Mouse (Mus musculus): ENCODE results near the gene Rab3c. TPM values are rescaled to one million over a fixed set of nuclear protein-coding genes. Genes with fewer than 3 reads are reported as not detected.

Rab3c gene
- polyA plus RNA-seq, 1 experiment from 2014 or later, result 2.9 TPM

- WGBS, result 2% methylated on average over 6 of the region's 6 CpGs
- H3K27ac ChIP-seq, result no peak overlapping the region
- H3K9ac ChIP-seq, result no peak overlapping the region
- no peaks in the 10 kb centered on the region for H3K36me3 ChIP-seq
- H3K9me3 ChIP-seq (replicated peaks), result no peaks in the 10 kb centered on the region
- H3K4me3 ChIP-seq (replicated peaks), result no peak overlapping the region
- ATAC-seq (replicated peaks; ENCODE audit: low FRiP score), result no peak
- H3K4me2 ChIP-seq, result no peak overlapping the region
- no peaks in the 10 kb centered on the region for H3K27me3 ChIP-seq
- H3K4me1 ChIP-seq, result no peaks in the 10 kb centered on the region
Observed at GRCm38 (mm10) chr13:110031886-110032285, 248.9 kb downstream of the Rab3c start.

- H3K27ac ChIP-seq, result no peak overlapping the region
- H3K9ac ChIP-seq, result no peak overlapping the region
- no peaks in the 10 kb centered on the region for H3K27me3 ChIP-seq
- H3K36me3 ChIP-seq, result no peaks in the 10 kb centered on the region
- no peak overlapping the region for H3K4me2 ChIP-seq
- WGBS, result 70% methylated on average over 8 of the region's 8 CpGs
- no peaks in the 10 kb centered on the region for H3K9me3 ChIP-seq (replicated peaks)
- ATAC-seq (replicated peaks; ENCODE audit: low FRiP score), result no peak
- no peaks in the 10 kb centered on the region for H3K4me1 ChIP-seq
- H3K4me3 ChIP-seq (replicated peaks), result no peak overlapping the region
Observed at GRCm38 (mm10) chr13:110031061-110031460, 249.7 kb downstream of the Rab3c start.

GRCm38 (mm10) chr13:110024381-110025161 is 256.2 kb downstream of the Rab3c start:
- 0 out of 2 replicates have a peak, but pooled peaks cover 4% of the 10 kb centered on the region for H3K27me3 ChIP-seq
- WGBS, result 75% methylated on average over 10 of the region's 10 CpGs
- no peak for ATAC-seq (replicated peaks; ENCODE audit: low FRiP score)
- no peaks in the 10 kb centered on the region for H3K36me3 ChIP-seq
- no peak overlapping the region for H3K27ac ChIP-seq
- H3K9ac ChIP-seq, result no peak overlapping the region
- H3K4me3 ChIP-seq (replicated peaks), result no peak overlapping the region
- H3K4me2 ChIP-seq, result no peak overlapping the region
- H3K9me3 ChIP-seq (replicated peaks), result no peaks in the 10 kb centered on the region
- H3K4me1 ChIP-seq, result peaks cover 5% of the 10 kb centered on the region; the same call in 1 of the 2 replicates

- H3K4me3 ChIP-seq (replicated peaks), result no peak overlapping the region
- H3K27me3 ChIP-seq, result 0 out of 2 replicates have a peak, but pooled peaks cover 6% of the 10 kb centered on the region
- H3K36me3 ChIP-seq, result no peaks in the 10 kb centered on the region
- H3K9me3 ChIP-seq (replicated peaks), result no peaks in the 10 kb centered on the region
- peaks cover 17% of the 10 kb centered on the region; the same call in 1 of the 2 replicates for H3K4me1 ChIP-seq
- H3K4me2 ChIP-seq, result no peak overlapping the region
- 82% methylated on average over 5 of the region's 5 CpGs for WGBS
- ATAC-seq (replicated peaks; ENCODE audit: low FRiP score), result no peak
- no peak overlapping the region for H3K9ac ChIP-seq
- no peak overlapping the region for H3K27ac ChIP-seq
Observed at GRCm38 (mm10) chr13:110023031-110023430, 257.8 kb downstream of the Rab3c start.

GRCm38 (mm10) chr13:110019774-110020173 is 261.0 kb downstream of the Rab3c start:
- Histone ChIP-seq H3K9me3 (replicated peaks) (no peaks in the 10 kb centered on the region), H3K27ac (no peak overlapping the region), H3K36me3 (no peaks in the 10 kb centered on the region), H3K4me2 (peak overlapping the region; percentile 77), H3K9ac (no peak overlapping the region), H3K4me3 (replicated peaks) (no peak overlapping the region), H3K27me3 (peaks cover 6% of the 10 kb centered on the region; the same call in 1 of the 2 replicates), H3K4me1 (peaks cover 17% of the 10 kb centered on the region; the same call in 1 of the 2 replicates)
- peak; percentile 16; the same call in 1 of the 2 replicates for ATAC-seq (replicated peaks; ENCODE audit: low FRiP score)
- WGBS, result 43% methylated on average over 9 of the region's 9 CpGs

GRCm38 (mm10) chr13:110018941-110019743 is 261.7 kb downstream of the Rab3c start:
- Histone ChIP-seq H3K27ac (no peak overlapping the region), H3K9ac (peak overlapping the region; percentile 5; the same call in 1 of the 2 replicates), H3K36me3 (no peaks in the 10 kb centered on the region), H3K4me2 (peak overlapping the region; percentile 77), H3K4me1 (peaks cover 15% of the 10 kb centered on the region; the same call in 1 of the 2 replicates), H3K27me3 (peaks cover 6% of the 10 kb centered on the region; the same call in 1 of the 2 replicates), H3K9me3 (replicated peaks) (no peaks in the 10 kb centered on the region), H3K4me3 (replicated peaks) (peak overlapping the region; percentile 41)
- ATAC-seq (replicated peaks; ENCODE audit: low FRiP score), result peak; percentile 61
- WGBS, result 1% methylated on average over 20 of the region's 20 CpGs

- peaks cover 15% of the 10 kb centered on the region; the same call in 1 of the 2 replicates for H3K4me1 ChIP-seq
- under 1% methylated on average over 17 of the region's 17 CpGs for WGBS
Observed at GRCm38 (mm10) chr13:110018431-110018901, 262.3 kb downstream of the Rab3c start.

GRCm38 (mm10) chr13:110012029-110012428 is 268.8 kb downstream of the Rab3c start:
- H3K9ac ChIP-seq, result no peak overlapping the region
- no peaks in the 10 kb centered on the region for H3K36me3 ChIP-seq
- H3K4me2 ChIP-seq, result no peak overlapping the region
- H3K27ac ChIP-seq, result no peak overlapping the region
- 90% methylated on average over 4 of the region's 4 CpGs for WGBS
- no peaks in the 10 kb centered on the region for H3K9me3 ChIP-seq (replicated peaks)
- no peaks in the 10 kb centered on the region; the same call in 1 of the 2 replicates for H3K27me3 ChIP-seq
- no peak overlapping the region for H3K4me3 ChIP-seq (replicated peaks)
- no peak for ATAC-seq (replicated peaks; ENCODE audit: low FRiP score)
- H3K4me1 ChIP-seq, result no peaks in the 10 kb centered on the region

More at GRCm38 (mm10) chr13:110018431-110018901, 262.3 kb downstream of the Rab3c start:
- ATAC-seq (replicated peaks; ENCODE audit: low FRiP score), result peak; percentile 86
- no peaks in the 10 kb centered on the region for H3K36me3 ChIP-seq
- peaks cover 6% of the 10 kb centered on the region; the same call in 1 of the 2 replicates for H3K27me3 ChIP-seq
- no peaks in the 10 kb centered on the region for H3K9me3 ChIP-seq (replicated peaks)
- peak overlapping the region; percentile 77 for H3K4me2 ChIP-seq
- H3K27ac ChIP-seq, result no peak overlapping the region
- peak overlapping the region; percentile 41 for H3K4me3 ChIP-seq (replicated peaks)
- H3K9ac ChIP-seq, result peak overlapping the region; percentile 5; the same call in 1 of the 2 replicates

GRCm38 (mm10) chr13:110010876-110011275 is 269.9 kb downstream of the Rab3c start:
- H3K4me1 ChIP-seq, result 0 out of 2 replicates have a peak, but pooled peaks cover 3% of the 10 kb centered on the region
- no peak overlapping the region for H3K4me3 ChIP-seq (replicated peaks)
- H3K4me2 ChIP-seq, result no peak overlapping the region
- H3K9me3 ChIP-seq (replicated peaks), result no peaks in the 10 kb centered on the region
- no peaks in the 10 kb centered on the region for H3K36me3 ChIP-seq
- H3K27ac ChIP-seq, result no peak overlapping the region
- no peak for ATAC-seq (replicated peaks; ENCODE audit: low FRiP score)
- no peak overlapping the region for H3K9ac ChIP-seq
- no peaks in the 10 kb centered on the region for H3K27me3 ChIP-seq
- 89% methylated on average over 6 of the region's 6 CpGs for WGBS

GRCm38 (mm10) chr13:110008539-110008938 is 272.3 kb downstream of the Rab3c start:
- Histone ChIP-seq H3K27me3 (0 out of 2 replicates have a peak, but pooled peaks cover 4% of the 10 kb centered on the region), H3K9me3 (replicated peaks) (no peaks in the 10 kb centered on the region), H3K27ac (no peak overlapping the region), H3K36me3 (no peaks in the 10 kb centered on the region), H3K9ac (no peak overlapping the region), H3K4me2 (no peak overlapping the region), H3K4me1 (0 out of 2 replicates have a peak, but pooled peaks cover 5% of the 10 kb centered on the region), H3K4me3 (replicated peaks) (no peak overlapping the region)
- ATAC-seq (replicated peaks; ENCODE audit: low FRiP score), result no peak
- WGBS, result 88% methylated on average over 8 of the region's 8 CpGs

- Histone ChIP-seq H3K4me1 (0 out of 2 replicates have a peak, but pooled peaks cover 5% of the 10 kb centered on the region), H3K27ac (no peak overlapping the region), H3K36me3 (no peaks in the 10 kb centered on the region), H3K4me2 (0 out of 2 replicates have a peak overlapping the region, but pooled peaks have one; percentile 16), H3K9me3 (replicated peaks) (no peaks in the 10 kb centered on the region), H3K9ac (no peak overlapping the region), H3K27me3 (0 out of 2 replicates have a peak, but pooled peaks cover 7% of the 10 kb centered on the region), H3K4me3 (replicated peaks) (no peak overlapping the region)
- ATAC-seq (replicated peaks; ENCODE audit: low FRiP score), result no peak
- WGBS, result 42% methylated on average over 21 of the region's 21 CpGs
Observed at GRCm38 (mm10) chr13:110006106-110006781, 274.6 kb downstream of the Rab3c start.
